Mouse (Mus musculus) kidney, adult 2 months (tissue): Measurements from ENCODE around the gene Aurkb. TPM values are rescaled to one million over a fixed set of nuclear protein-coding genes. Genes with fewer than 3 reads are reported as not detected.
"Not testable (repeated sequence)": the region's sequence is repeated elsewhere in the genome, so short reads cannot be mapped to it uniquely, and the experiment has no call there.

Experiments used
- DNase-seq: peaks from one replicate; pipeline ENCODE4 v3.0.0; 2021
- H3K27ac ChIP-seq: fragments of 200-500 bp; 2 replicates; pipeline ENCODE4 v1.5.1; 2012; ENCODE audit warnings: low read depth, low read length, control low read depth, inconsistent platforms; ENCODE audit not compliant: insufficient read depth
- H3K27me3 ChIP-seq: fragments of 200-500 bp; replicated peaks from 2 replicates; pipeline ENCODE4 v1.6.1; 2012; ENCODE audit warnings: mild to moderate bottlenecking, moderate library complexity, low read length, inconsistent platforms; ENCODE audit not compliant: control insufficient read depth, insufficient read depth
- H3K36me3 ChIP-seq: fragments of 200-500 bp; 2 replicates; pipeline ENCODE4 v1.6.1; 2012; ENCODE audit warnings: mild to moderate bottlenecking, moderate library complexity, low read length, inconsistent platforms; ENCODE audit not compliant: control insufficient read depth, insufficient read depth
- H3K4me1 ChIP-seq: fragments of 200-500 bp; 2 replicates; pipeline ENCODE4 v1.6.1; 2011; ENCODE audit warnings: low read length; ENCODE audit not compliant: control insufficient read depth, insufficient read depth
- H3K4me3 ChIP-seq: fragments of 200-500 bp; 2 replicates; pipeline ENCODE4 v1.5.1; 2011; ENCODE audit warnings: mild to moderate bottlenecking, low read depth, low read length, control low read depth; ENCODE audit not compliant: insufficient read depth
- CTCF ChIP-seq: fragments of 200-500 bp; conservative IDR thresholded peaks from 2 replicates; pipeline ENCODE4 v1.5.1; 2011; ENCODE audit warnings: low read depth, mild to moderate bottlenecking, control low read depth, low read length, moderate library complexity, mixed read lengths; ENCODE audit not compliant: insufficient read depth, insufficient read length
- POLR2A ChIP-seq: fragments of 200-500 bp; IDR thresholded peaks from one replicate; pipeline ENCODE4 v1.6.1; 2011; ENCODE audit warnings: low read depth, low read length, control low read depth
- WGBS: fragments of 180-500 bp; shearing (Covaris S2); methylation state at CpG from one replicate; pipeline ENCODE4 v1.1.7; 2018; 5-methylcytosine and 5-hydroxymethylcytosine counted together
- polyA plus RNA-seq: library from polyadenylated mRNA; depleted of rRNA; stranded (reverse); fragments of >200 nt; gene quantifications from 2 replicates; pipeline ENCODE4 v1.2.3, GENCODE M21; 2012

Gene Aurkb
- polyA plus RNA-seq, 1 experiment, result 1.7 TPM

- TF ChIP-seq CTCF (no peak), POLR2A (no peak)
- 87% methylated on average over 1 of the region's 1 CpGs for WGBS
- Histone ChIP-seq H3K27me3 (no peaks in the 10 kb centered on the region), H3K4me3 (no peak overlapping the region), H3K36me3 (no peaks in the 10 kb centered on the region), H3K4me1 (peaks cover 3% of the 10 kb centered on the region; the same call in 1 of the 2 replicates), H3K27ac (no peak overlapping the region)
- no peak for DNase-seq
Measured at GRCm38 (mm10) chr11:69009508-69009907, 35.9 kb upstream of the Aurkb start.

- Histone ChIP-seq H3K27ac (no peak overlapping the region), H3K36me3 (no peaks in the 10 kb centered on the region), H3K27me3 (no peaks in the 10 kb centered on the region), H3K4me1 (peaks cover 3% of the 10 kb centered on the region; the same call in 1 of the 2 replicates), H3K4me3 (no peak overlapping the region)
- WGBS, result 88% methylated on average over 15 of the region's 15 CpGs
- no peak for TF ChIP-seq POLR2A
- no peak for TF ChIP-seq CTCF
- DNase-seq, result no peak
Measured at GRCm38 (mm10) chr11:69010400-69011323, 34.8 kb upstream of the Aurkb start.

DNA sequence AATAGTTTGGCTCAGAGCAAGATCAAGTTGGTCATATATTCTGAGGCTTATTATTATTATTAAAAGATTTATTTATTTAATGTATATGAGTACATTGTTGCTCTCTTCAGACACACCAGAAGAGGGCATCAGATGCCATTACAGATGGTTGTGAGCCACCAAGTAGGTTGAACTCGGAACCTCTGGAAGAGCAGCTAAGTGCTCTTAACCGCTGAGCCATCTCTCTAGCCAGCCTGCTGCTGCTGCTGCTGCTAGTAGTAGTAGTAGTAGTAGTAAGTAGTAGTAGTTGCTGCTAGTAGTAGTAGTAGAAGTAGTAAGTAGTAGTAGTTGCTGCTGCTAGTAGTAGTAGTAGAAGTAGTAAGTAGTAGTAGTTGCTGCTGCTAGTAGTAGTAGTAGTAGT lies 34.0 kb upstream of the Aurkb start:
- H3K36me3 ChIP-seq, H3K27me3 ChIP-seq, H3K4me1 ChIP-seq, DNase-seq, H3K27ac ChIP-seq: not testable (repeated sequence)
- H3K4me3 ChIP-seq, result peak overlapping the region; percentile 99
- WGBS, result 66% methylated on average over 2 of the region's 2 CpGs

DNA sequence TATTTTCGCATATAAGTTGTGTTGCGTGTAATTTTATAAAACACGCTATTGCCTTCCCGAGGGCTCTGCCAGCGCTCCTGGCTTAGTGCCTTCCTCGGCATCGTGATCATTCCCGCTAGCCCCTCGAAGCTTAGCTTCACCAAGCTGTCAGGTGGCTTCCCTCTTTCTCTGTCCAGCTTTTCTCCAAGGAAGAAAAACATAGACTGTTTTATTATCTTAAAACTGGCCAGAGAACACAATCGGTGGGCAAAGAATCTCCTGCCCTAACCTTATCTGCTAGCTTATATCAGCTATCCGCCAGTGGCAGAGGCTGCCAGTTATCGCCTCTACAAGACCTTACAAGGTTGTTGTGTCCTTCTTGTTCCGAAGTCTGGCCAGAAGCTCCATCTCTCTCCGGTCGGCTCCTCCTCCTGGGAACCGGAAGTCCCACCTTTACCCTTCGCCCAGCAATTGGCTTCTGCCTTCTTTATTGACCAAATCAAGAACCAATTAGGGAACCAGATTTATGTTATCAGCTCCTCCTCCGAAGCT lies 33.3 kb upstream of the Aurkb start:
- H3K27ac ChIP-seq, result peak overlapping the region; percentile 100
- H3K27me3 ChIP-seq, result no peaks in the 10 kb centered on the region
- under 1% methylated on average over 18 of the region's 18 CpGs for WGBS
- peak overlapping the region; percentile 99 for H3K4me3 ChIP-seq
- TF ChIP-seq CTCF (no peak), POLR2A (peak; percentile 91)
- no peaks in the 10 kb centered on the region for H3K36me3 ChIP-seq
- peak; percentile 97 for DNase-seq
- H3K4me1 ChIP-seq, result peaks cover 8% of the 10 kb centered on the region; the same call in 1 of the 2 replicates

- Histone ChIP-seq H3K4me3 (peak within 1 kb of the TSS; percentile 62), H3K27me3 (no peaks in the 10 kb centered on the region), H3K36me3 (no peaks in the 10 kb centered on the region), H3K27ac (peak within 1 kb of the TSS; percentile 69; the same call in 1 of the 2 replicates), H3K4me1 (peaks cover 8% of the 10 kb centered on the region; the same call in 1 of the 2 replicates)
- peak; percentile 94 for DNase-seq
- WGBS, result 2% methylated on average over 38 of the region's 38 CpGs
- TF ChIP-seq CTCF (peak; percentile 71), POLR2A (peak; percentile 42)
Measured at GRCm38 (mm10) chr11:69015644-69016441, 29.6 kb upstream of the Aurkb start, which contains the start of gene Ctc1. Ctc1 (plus strand) TSS chr11:69015911.

- peak overlapping the region; percentile 62 for H3K4me3 ChIP-seq
- TF ChIP-seq POLR2A (no peak), CTCF (no peak)
- peaks cover 8% of the 10 kb centered on the region; the same call in 1 of the 2 replicates for H3K4me1 ChIP-seq
- no peaks in the 10 kb centered on the region for H3K27me3 ChIP-seq
- H3K27ac ChIP-seq, result no peak overlapping the region
- no peaks in the 10 kb centered on the region for H3K36me3 ChIP-seq
- DNase-seq, result no peak
- 55% methylated on average over 3 of the region's 3 CpGs for WGBS
Measured at GRCm38 (mm10) chr11:69016755-69017154, 28.7 kb upstream of the Aurkb start.

DNA sequence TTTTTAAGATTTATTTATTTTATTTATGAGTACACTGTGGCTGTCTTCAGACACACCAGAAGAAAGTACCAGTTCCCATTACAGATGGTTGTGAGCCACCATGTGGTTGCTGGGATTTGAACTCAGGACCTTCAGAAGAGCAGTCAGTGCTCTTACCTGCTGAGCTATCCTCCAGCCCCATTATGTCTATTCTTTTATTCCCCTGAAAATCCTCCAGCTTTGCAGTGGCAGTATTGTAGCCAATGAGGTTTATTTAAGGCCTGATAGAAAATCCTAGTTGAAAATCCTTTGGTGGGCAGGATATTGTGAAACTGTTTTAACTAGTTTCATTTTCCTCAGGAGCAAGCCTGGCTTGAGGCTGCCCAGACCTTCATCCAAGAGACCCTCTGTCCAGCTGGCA lies 24.8 kb upstream of the Aurkb start:
- no peak overlapping the region for H3K27ac ChIP-seq
- no peak overlapping the region for H3K4me3 ChIP-seq
- no peaks in the 10 kb centered on the region for H3K27me3 ChIP-seq
- H3K36me3 ChIP-seq, result peaks cover 1% of the 10 kb centered on the region
- DNase-seq, result no peak
- TF ChIP-seq CTCF (no peak), POLR2A (no peak)
- H3K4me1 ChIP-seq, result peaks cover 5% of the 10 kb centered on the region; the same call in 1 of the 2 replicates
